Mouse (Mus musculus) hindbrain, embryonic 16.5 days (tissue): ENCODE measurements at regions not wholly inside any gene's neighbourhood (a gene's known extent, or its start where the extent isn't known, plus 50 kb on each side); places are given as distances from the start of the nearest gene placed in this dataset.
"Not testable (repeated sequence)": the region's sequence is repeated elsewhere in the genome, so short reads cannot be mapped to it uniquely, and the experiment has no call there.

Experiments
- ATAC-seq: fragments of 200-750 bp; cut with Nextera tagmentation; 2 replicates; pipeline ENCODE4 v1.8.0; 2017; ENCODE audit warnings: moderate TSS enrichment, moderate library complexity
- H3K27ac ChIP-seq: fragments of 300-500 bp; sonication (generic); 2 replicates; pipeline ENCODE4 v1.5.1; 2014; ENCODE audit warnings: low read depth, mild to moderate bottlenecking, control low read depth, low read length, moderate library complexity
- H3K27me3 ChIP-seq: fragments of 300-500 bp; sonication (generic); replicated peaks from 2 replicates; pipeline ENCODE4 v1.6.1; 2014; ENCODE audit warnings: low read length; ENCODE audit not compliant: control insufficient read depth, insufficient read depth
- H3K36me3 ChIP-seq: fragments of 300-500 bp; sonication (generic); 2 replicates; pipeline ENCODE4 v1.6.1; 2014; ENCODE audit warnings: mild to moderate bottlenecking, low read length, moderate library complexity, mixed read lengths; ENCODE audit not compliant: control insufficient read depth, insufficient read depth
- H3K4me1 ChIP-seq: fragments of 300-500 bp; sonication (generic); 2 replicates; pipeline ENCODE4 v1.6.1; 2014; ENCODE audit warnings: low read depth, low read length; ENCODE audit not compliant: control insufficient read depth, insufficient read depth
- H3K4me2 ChIP-seq: fragments of 300-500 bp; sonication (generic); 2 replicates; pipeline ENCODE4 v1.6.1; 2014; ENCODE audit warnings: mild to moderate bottlenecking, low read length, control low read depth, moderate library complexity
- H3K4me3 ChIP-seq: fragments of 300-500 bp; sonication (generic); 2 replicates; pipeline ENCODE4 v1.5.1; 2014; ENCODE audit warnings: mild to moderate bottlenecking, low read length, control low read depth, moderate library complexity
- H3K9ac ChIP-seq: fragments of 300-500 bp; sonication (generic); 2 replicates; pipeline ENCODE4 v1.6.1; 2014; ENCODE audit warnings: low read depth, mild to moderate bottlenecking, control low read depth, low read length, moderate library complexity
- H3K9me3 ChIP-seq: fragments of 300-500 bp; sonication (generic); 2 replicates; pipeline ENCODE4 v1.6.1; 2014; ENCODE audit warnings: mild to moderate bottlenecking, low read length, moderate library complexity; ENCODE audit not compliant: control insufficient read depth
- WGBS: fragments of 180-500 bp; shearing (Covaris S2); extraction: QIAGEN DNeasy Blood & Tissue Kit; methylation state at CpG from one replicate; pipeline ENCODE4 v1.1.7; 2014; 5-methylcytosine and 5-hydroxymethylcytosine counted together

DNA sequence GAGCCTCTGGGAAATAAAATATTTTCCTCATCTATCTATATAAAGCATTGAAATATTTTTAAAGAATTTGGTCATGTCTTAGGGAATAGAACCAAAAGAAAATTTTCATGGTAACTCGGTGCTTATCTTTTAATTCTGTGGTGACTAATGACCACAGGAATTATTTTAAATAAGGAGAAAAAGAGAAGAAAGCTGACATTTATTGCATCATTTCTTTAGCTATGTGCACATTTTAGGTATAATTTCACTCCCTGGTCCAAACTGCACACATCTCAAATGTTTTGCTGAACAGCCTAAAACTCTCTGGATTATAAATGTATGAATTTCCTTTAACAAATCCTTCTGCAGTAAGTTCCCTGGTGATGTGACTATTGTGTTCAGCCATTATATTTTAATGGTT, 237.7 kb downstream of the Htr7 start:
- no peak overlapping the region for H3K27ac ChIP-seq
- H3K9me3 ChIP-seq = no peaks in the 10 kb centered on the region
- H3K4me3 ChIP-seq = no peak overlapping the region
- no peak overlapping the region for H3K9ac ChIP-seq
- H3K4me1 ChIP-seq = no peaks in the 10 kb centered on the region
- H3K4me2 ChIP-seq = no peak overlapping the region
- WGBS = 84% methylated on average over 1 of the region's 1 CpGs
- H3K27me3 ChIP-seq = no peaks in the 10 kb centered on the region
- H3K36me3 ChIP-seq = no peaks in the 10 kb centered on the region
- ATAC-seq = no peak

DNA sequence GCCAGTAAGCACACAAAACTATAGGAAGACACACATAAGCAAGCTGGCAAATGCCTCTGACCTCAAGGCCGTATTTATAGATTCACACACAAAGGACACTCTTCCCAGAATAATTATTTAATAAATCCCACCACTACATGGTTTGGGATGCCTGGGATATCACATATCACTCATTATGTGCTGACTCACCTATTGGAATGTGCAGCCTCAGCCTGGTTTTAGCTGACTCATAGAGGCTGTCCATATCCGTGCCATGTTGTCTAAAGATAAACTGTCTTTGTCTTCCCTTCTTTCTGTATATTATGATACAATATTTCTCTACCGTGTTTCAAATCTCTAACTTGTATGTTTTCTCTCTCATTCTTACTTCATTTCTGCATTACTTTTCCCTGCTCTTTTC, 262.6 kb downstream of the Htr7 start:
- no peak overlapping the region for H3K27ac ChIP-seq
- 88% methylated on average over 3 of the region's 3 CpGs for WGBS
- H3K36me3 ChIP-seq = no peaks in the 10 kb centered on the region
- H3K9me3 ChIP-seq = no peaks in the 10 kb centered on the region
- H3K27me3 ChIP-seq = no peaks in the 10 kb centered on the region
- no peak overlapping the region for H3K4me3 ChIP-seq
- H3K4me2 ChIP-seq = no peak overlapping the region
- no peak for ATAC-seq
- H3K9ac ChIP-seq = no peak overlapping the region
- H3K4me1 ChIP-seq = no peaks in the 10 kb centered on the region

DNA sequence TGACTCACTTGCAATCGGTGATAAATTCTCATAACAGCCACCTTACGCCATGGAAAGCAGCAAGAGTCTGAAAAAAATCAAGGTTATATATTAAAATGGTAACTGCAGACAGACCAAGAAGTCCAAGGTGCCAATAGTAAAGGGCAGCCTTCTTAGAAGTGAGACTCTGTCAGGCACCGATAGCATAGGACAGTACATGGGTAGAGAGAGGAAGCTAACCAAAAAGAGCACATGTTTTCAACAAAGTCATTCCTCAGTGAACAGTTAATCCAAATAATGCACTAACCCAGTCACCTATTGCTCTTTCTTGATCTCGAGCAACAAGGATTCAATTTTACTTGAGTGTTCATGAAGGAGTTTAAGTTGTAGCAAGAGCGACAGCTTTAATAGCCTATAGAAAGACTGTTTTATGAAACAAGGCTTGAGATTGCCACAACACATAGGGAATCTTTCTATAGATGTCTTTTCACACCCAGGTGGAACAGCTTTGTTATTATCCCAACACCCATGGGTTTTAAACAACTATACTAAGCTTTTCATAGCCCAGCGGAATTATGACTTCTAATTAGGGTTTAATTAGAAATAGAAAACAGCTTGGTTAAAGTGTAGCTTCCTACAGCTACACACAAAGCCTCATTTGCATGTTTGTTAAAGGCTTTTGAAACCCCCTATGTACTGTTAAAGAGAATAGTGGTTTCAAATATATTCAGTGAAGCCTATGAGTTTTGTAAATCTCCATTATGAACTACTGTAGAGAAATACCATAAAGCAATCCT, 269.9 kb downstream of the Htr7 start:
- no peaks in the 10 kb centered on the region for H3K4me1 ChIP-seq
- ATAC-seq = peak; percentile 68
- no peak overlapping the region for H3K9ac ChIP-seq
- 79% methylated on average over 6 of the region's 6 CpGs for WGBS
- no peaks in the 10 kb centered on the region for H3K36me3 ChIP-seq
- H3K27me3 ChIP-seq = no peaks in the 10 kb centered on the region
- no peak overlapping the region for H3K4me2 ChIP-seq
- no peak overlapping the region for H3K27ac ChIP-seq
- no peak overlapping the region for H3K4me3 ChIP-seq
- H3K9me3 ChIP-seq = no peaks in the 10 kb centered on the region

DNA sequence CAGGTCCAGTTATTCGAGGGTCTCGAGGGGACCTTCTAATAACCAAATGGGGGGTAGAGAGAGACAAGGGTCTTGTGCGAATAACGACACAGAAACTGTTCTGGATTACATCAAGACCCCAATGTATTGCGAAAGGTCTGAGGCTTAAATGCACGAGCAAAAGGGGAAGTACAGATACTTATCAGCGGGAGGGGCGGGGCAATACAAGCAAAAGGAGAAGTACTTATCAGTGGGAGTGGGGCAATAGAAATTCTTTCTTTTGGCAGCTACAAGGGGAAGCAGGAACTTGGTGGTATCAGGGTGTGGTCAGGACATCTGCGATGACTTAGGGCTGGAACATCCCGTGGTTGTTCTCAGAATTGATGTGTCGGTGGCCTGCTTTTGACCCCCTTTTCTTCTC, 295.6 kb downstream of the Htr7 start:
- 84% methylated on average over 11 of the region's 11 CpGs for WGBS
- H3K27me3 ChIP-seq, H3K4me1 ChIP-seq, H3K36me3 ChIP-seq, H3K9me3 ChIP-seq, H3K9ac ChIP-seq, ATAC-seq, H3K27ac ChIP-seq, H3K4me3 ChIP-seq, H3K4me2 ChIP-seq: not testable (repeated sequence)

DNA sequence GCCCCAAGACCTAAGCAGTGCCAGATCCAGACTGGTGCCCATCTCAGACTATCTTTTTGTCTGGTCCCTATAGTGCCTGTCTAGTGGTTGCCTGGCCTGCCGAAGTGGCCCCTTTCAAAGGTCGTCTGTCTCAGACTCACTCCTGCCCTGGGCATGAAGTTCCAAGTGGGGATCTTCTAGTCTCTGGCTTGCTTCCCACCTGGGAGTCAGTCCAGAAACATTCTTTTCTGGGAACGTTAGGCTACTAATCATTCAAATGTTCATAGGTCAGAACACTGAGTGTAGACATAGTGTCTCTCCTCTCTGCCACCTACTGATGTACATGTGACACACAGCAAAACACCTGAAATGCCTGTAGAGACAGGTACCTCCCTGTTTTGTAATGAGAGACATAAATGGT, 297.6 kb downstream of the Htr7 start:
- Histone ChIP-seq H3K4me3 (no peak overlapping the region), H3K27ac (no peak overlapping the region), H3K4me2 (no peak overlapping the region), H3K4me1 (no peaks in the 10 kb centered on the region), H3K9me3 (0 out of 2 replicates have a peak, but pooled peaks cover 2% of the 10 kb centered on the region), H3K9ac (no peak overlapping the region), H3K36me3 (no peaks in the 10 kb centered on the region), H3K27me3 (no peaks in the 10 kb centered on the region)
- 73% methylated on average over 3 of the region's 3 CpGs for WGBS
- no peak for ATAC-seq

DNA sequence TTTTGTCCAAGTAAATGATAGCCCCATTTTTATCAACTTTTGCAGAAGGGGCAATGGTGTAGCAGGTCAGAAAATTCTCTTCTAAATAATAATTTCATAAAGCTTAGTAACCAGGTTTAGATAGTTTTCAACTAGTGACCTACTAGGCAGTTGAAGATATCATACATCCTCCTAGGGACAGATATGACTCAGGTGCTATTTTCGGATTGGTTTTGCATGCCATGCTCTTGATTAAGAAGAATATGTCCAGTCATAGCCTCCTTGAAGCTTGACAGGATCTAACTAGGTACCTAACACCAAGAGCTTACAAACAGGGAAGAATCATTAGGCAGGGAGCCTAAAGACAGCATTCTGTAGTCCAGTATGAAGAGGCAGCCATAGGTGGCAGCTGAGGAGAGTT, 301.8 kb downstream of the Htr7 start:
- Histone ChIP-seq H3K4me3 (no peak overlapping the region), H3K9me3 (no peaks in the 10 kb centered on the region), H3K27ac (no peak overlapping the region), H3K9ac (no peak overlapping the region), H3K36me3 (no peaks in the 10 kb centered on the region), H3K4me2 (no peak overlapping the region), H3K27me3 (no peaks in the 10 kb centered on the region), H3K4me1 (no peaks in the 10 kb centered on the region)
- ATAC-seq = no peak
- whole genome bisulfite sequencing = 79% methylated on average over 1 of the region's 1 CpGs

DNA sequence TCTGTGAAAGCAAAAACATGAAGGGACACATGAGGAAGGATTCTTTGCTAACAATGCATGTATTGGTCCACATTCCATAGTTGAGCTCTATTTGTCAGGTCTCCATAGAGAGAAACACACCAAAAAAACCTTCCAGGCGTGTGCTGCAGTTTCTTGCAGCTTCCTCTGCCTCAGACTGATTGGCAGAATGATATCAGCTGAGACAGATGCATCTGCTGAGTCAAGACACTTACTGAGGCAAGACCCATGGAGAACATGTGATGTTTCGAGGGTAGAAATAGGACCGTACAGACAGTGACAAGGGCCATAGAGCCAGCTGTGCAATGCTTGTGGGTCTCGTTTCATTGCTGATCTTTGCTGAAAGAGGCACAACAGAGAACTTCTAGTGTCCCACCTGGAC, 321.6 kb downstream of the Htr7 start:
- H3K4me2 ChIP-seq = no peak overlapping the region
- H3K27ac ChIP-seq = no peak overlapping the region
- H3K4me3 ChIP-seq = no peak overlapping the region
- no peaks in the 10 kb centered on the region for H3K4me1 ChIP-seq
- no peaks in the 10 kb centered on the region for H3K27me3 ChIP-seq
- H3K9me3 ChIP-seq = no peaks in the 10 kb centered on the region
- no peak overlapping the region for H3K9ac ChIP-seq
- WGBS = 73% methylated on average over 4 of the region's 4 CpGs
- H3K36me3 ChIP-seq = no peaks in the 10 kb centered on the region
- ATAC-seq = no peak

DNA sequence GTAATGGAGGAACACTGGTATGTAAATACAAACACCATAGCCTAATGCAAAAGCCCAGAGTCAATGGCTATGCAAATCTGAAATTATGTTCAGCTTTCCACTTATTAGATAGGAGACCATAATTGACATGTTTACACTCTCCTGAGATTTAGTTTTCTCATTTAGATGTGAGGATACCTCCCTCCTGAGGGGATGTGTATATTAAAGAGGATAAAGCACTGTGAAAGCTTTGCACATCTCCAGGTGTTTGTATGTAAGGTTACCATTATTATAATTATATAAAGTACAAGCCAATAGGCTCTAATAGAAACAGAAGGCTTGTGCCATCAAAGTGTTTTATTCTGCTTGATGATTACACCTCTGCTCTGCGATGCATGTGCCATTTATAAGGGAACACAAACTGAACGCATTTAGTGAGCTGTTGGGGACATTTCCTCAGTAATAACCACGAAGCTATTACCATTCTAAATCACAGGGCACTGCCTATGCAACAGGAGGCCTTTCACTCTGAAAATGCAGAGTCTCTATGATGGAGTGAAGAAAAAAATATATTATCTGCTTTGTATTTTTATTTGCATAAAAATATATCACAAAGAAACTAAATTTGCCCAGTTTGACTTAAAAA, 328.8 kb downstream of the Htr7 start:
- Histone ChIP-seq H3K4me2 (no peak overlapping the region), H3K27me3 (no peaks in the 10 kb centered on the region), H3K9ac (no peak overlapping the region), H3K4me1 (no peaks in the 10 kb centered on the region), H3K36me3 (no peaks in the 10 kb centered on the region), H3K9me3 (no peaks in the 10 kb centered on the region), H3K27ac (no peak overlapping the region), H3K4me3 (no peak overlapping the region)
- whole genome bisulfite sequencing = 51% methylated on average over 3 of the region's 3 CpGs
- ATAC-seq = peak; percentile 54; the same call in 1 of the 2 replicates
